Mouse (Mus musculus) kidney, embryonic 14.5 days (tissue): Measurements from ENCODE around the gene Inpp5a. TPM values are rescaled to one million over a fixed set of nuclear protein-coding genes. Genes with fewer than 3 reads are reported as not detected.

ENCODE experiments used
- ATAC-seq: fragments of 200-750 bp; cut with Nextera tagmentation; 2 replicates; pipeline ENCODE4 v1.8.0; 2017; ENCODE audit warnings: moderate number of reproducible peaks, mild to moderate bottlenecking, moderate TSS enrichment, moderate library complexity; ENCODE audit not compliant: low FRiP score, low TSS enrichment
- H3K27ac ChIP-seq: fragments of 300-500 bp; sonication (generic); 2 replicates; pipeline ENCODE4 v1.5.1; 2014; ENCODE audit warnings: low read depth, mild to moderate bottlenecking, low read length, moderate library complexity, mixed read lengths
- H3K27me3 ChIP-seq: fragments of 300-500 bp; sonication (generic); 2 replicates; pipeline ENCODE4 v1.6.1; 2014; ENCODE audit warnings: mild to moderate bottlenecking, low read length; ENCODE audit not compliant: control insufficient read depth, insufficient read depth
- H3K36me3 ChIP-seq: fragments of 300-500 bp; sonication (generic); 2 replicates; pipeline ENCODE4 v1.6.1; 2014; ENCODE audit warnings: low read length, mixed read lengths; ENCODE audit not compliant: control insufficient read depth, insufficient read depth
- H3K4me1 ChIP-seq: fragments of 300-500 bp; sonication (generic); 2 replicates; pipeline ENCODE4 v1.6.1; 2014; ENCODE audit warnings: low read length, mixed read lengths; ENCODE audit not compliant: control insufficient read depth, insufficient read depth
- H3K4me2 ChIP-seq: fragments of 300-500 bp; sonication (generic); replicated peaks from 2 replicates; pipeline ENCODE4 v1.6.1; 2014; ENCODE audit warnings: low read depth, mild to moderate bottlenecking, low read length
- H3K4me3 ChIP-seq: fragments of 300-500 bp; sonication (generic); 2 replicates; pipeline ENCODE4 v1.5.1; 2014; ENCODE audit warnings: mild to moderate bottlenecking, low read length
- H3K9ac ChIP-seq: fragments of 300-500 bp; sonication (generic); 2 replicates; pipeline ENCODE4 v1.6.1; 2014; ENCODE audit warnings: low read depth, mild to moderate bottlenecking, low read length, moderate library complexity
- H3K9me3 ChIP-seq: fragments of 300-500 bp; sonication (generic); 2 replicates; pipeline ENCODE4 v1.6.1; 2016; ENCODE audit warnings: low read length; ENCODE audit not compliant: control insufficient read depth
- WGBS: fragments of 180-500 bp; shearing (Covaris S2); extraction: QIAGEN DNeasy Blood & Tissue Kit; methylation state at CpG from one replicate; pipeline ENCODE4 v1.1.7; 2014; 5-methylcytosine and 5-hydroxymethylcytosine counted together
- polyA plus RNA-seq: library from polyadenylated mRNA; unstranded; fragments of >200 nt; fragmentation: Nextera tagmentation; extraction: Ambion mirVana; gene quantifications from 2 replicates; pipeline ENCODE4 v1.2.1, GENCODE M21; 2014

Gene Inpp5a
- polyA plus RNA-seq, 1 experiment from 2014 or later, result 26.1 TPM

- H3K9me3 ChIP-seq, result no peaks in the 10 kb centered on the region
- peaks cover 25% of the 10 kb centered on the region; the same call in 1 of the 2 replicates for H3K4me1 ChIP-seq
- ATAC-seq, result no peak
- H3K4me3 ChIP-seq, result no peak overlapping the region
- no peaks in the 10 kb centered on the region for H3K27me3 ChIP-seq
- H3K9ac ChIP-seq, result no peak overlapping the region
- H3K27ac ChIP-seq, result no peak overlapping the region
- no peak overlapping the region for H3K4me2 ChIP-seq
- no peaks in the 10 kb centered on the region for H3K36me3 ChIP-seq
- WGBS, result 78% methylated on average over 6 of the region's 6 CpGs
These were observed 51.3 kb downstream of the Inpp5a start for GRCm38 (mm10) chr7:139439922-139440895.

- peaks cover 25% of the 10 kb centered on the region; the same call in 1 of the 2 replicates for H3K4me1 ChIP-seq
- WGBS, result 25% methylated on average over 5 of the region's 5 CpGs
These were observed 52.1 kb downstream of the Inpp5a start for GRCm38 (mm10) chr7:139441022-139441421.

GRCm38 (mm10) chr7:139441761-139442211, 52.9 kb downstream of the Inpp5a start:
- H3K4me2 ChIP-seq, result no peak overlapping the region
- H3K27me3 ChIP-seq, result no peaks in the 10 kb centered on the region
- no peak; the same call in 1 of the 2 replicates for ATAC-seq
- no peaks in the 10 kb centered on the region for H3K36me3 ChIP-seq
- H3K4me1 ChIP-seq, result peaks cover 21% of the 10 kb centered on the region; the same call in 1 of the 2 replicates
- no peaks in the 10 kb centered on the region for H3K9me3 ChIP-seq
- 61% methylated on average over 10 of the region's 10 CpGs for WGBS
- H3K27ac ChIP-seq, result no peak overlapping the region
- H3K4me3 ChIP-seq, result no peak overlapping the region
- no peak overlapping the region for H3K9ac ChIP-seq

More at GRCm38 (mm10) chr7:139441022-139441421, 52.1 kb downstream of the Inpp5a start:
- H3K27ac ChIP-seq, result no peak overlapping the region
- peak overlapping the region; percentile 18; the same call in 1 of the 2 replicates for H3K9ac ChIP-seq
- no peak for ATAC-seq
- no peak overlapping the region for H3K4me3 ChIP-seq
- H3K4me2 ChIP-seq, result no peak overlapping the region
- H3K9me3 ChIP-seq, result no peaks in the 10 kb centered on the region
- no peaks in the 10 kb centered on the region for H3K27me3 ChIP-seq
- H3K36me3 ChIP-seq, result no peaks in the 10 kb centered on the region

- H3K27ac ChIP-seq, result no peak overlapping the region
- peaks cover 12% of the 10 kb centered on the region; the same call in 1 of the 2 replicates for H3K4me1 ChIP-seq
- H3K9ac ChIP-seq, result no peak overlapping the region
- H3K9me3 ChIP-seq, result no peaks in the 10 kb centered on the region
- no peak overlapping the region for H3K4me3 ChIP-seq
- H3K27me3 ChIP-seq, result no peaks in the 10 kb centered on the region
- H3K4me2 ChIP-seq, result no peak overlapping the region
- WGBS, result 75% methylated on average over 8 of the region's 8 CpGs
- H3K36me3 ChIP-seq, result no peaks in the 10 kb centered on the region
- no peak for ATAC-seq
These were observed 56.7 kb downstream of the Inpp5a start for GRCm38 (mm10) chr7:139445621-139446020.

- H3K36me3 ChIP-seq, result no peaks in the 10 kb centered on the region
- no peak for ATAC-seq
- WGBS, result 79% methylated on average over 3 of the region's 3 CpGs
These were observed 58.5 kb downstream of the Inpp5a start for GRCm38 (mm10) chr7:139447381-139447780.

GRCm38 (mm10) chr7:139450186-139450998, 61.5 kb downstream of the Inpp5a start:
- H3K9ac ChIP-seq, result no peak overlapping the region
- no peak overlapping the region for H3K27ac ChIP-seq
- no peaks in the 10 kb centered on the region for H3K4me1 ChIP-seq
- H3K27me3 ChIP-seq, result no peaks in the 10 kb centered on the region
- 85% methylated on average over 16 of the region's 16 CpGs for WGBS
- no peaks in the 10 kb centered on the region for H3K36me3 ChIP-seq
- H3K4me2 ChIP-seq, result no peak overlapping the region
- no peak overlapping the region for H3K4me3 ChIP-seq
- ATAC-seq, result no peak
- no peaks in the 10 kb centered on the region for H3K9me3 ChIP-seq

More at GRCm38 (mm10) chr7:139447381-139447780, 58.5 kb downstream of the Inpp5a start:
- H3K4me1 ChIP-seq, result no peaks in the 10 kb centered on the region
- no peak overlapping the region for H3K4me3 ChIP-seq
- H3K27me3 ChIP-seq, result no peaks in the 10 kb centered on the region
- no peak overlapping the region for H3K27ac ChIP-seq
- no peaks in the 10 kb centered on the region for H3K9me3 ChIP-seq
- no peak overlapping the region for H3K9ac ChIP-seq
- no peak overlapping the region for H3K4me2 ChIP-seq

- no peak for ATAC-seq
- no peak overlapping the region for H3K4me2 ChIP-seq
- no peak overlapping the region for H3K4me3 ChIP-seq
- WGBS, result 91% methylated on average over 5 of the region's 5 CpGs
- no peaks in the 10 kb centered on the region for H3K36me3 ChIP-seq
- H3K27me3 ChIP-seq, result no peaks in the 10 kb centered on the region
- H3K27ac ChIP-seq, result no peak overlapping the region
- no peaks in the 10 kb centered on the region for H3K9me3 ChIP-seq
- H3K9ac ChIP-seq, result no peak overlapping the region
- H3K4me1 ChIP-seq, result no peaks in the 10 kb centered on the region
These were observed 62.8 kb downstream of the Inpp5a start for GRCm38 (mm10) chr7:139451711-139452110.

- no peaks in the 10 kb centered on the region for H3K36me3 ChIP-seq
- H3K4me1 ChIP-seq, result no peaks in the 10 kb centered on the region
- H3K4me2 ChIP-seq, result no peak overlapping the region
- H3K27ac ChIP-seq, result no peak overlapping the region
- H3K9ac ChIP-seq, result no peak overlapping the region
- H3K4me3 ChIP-seq, result no peak overlapping the region
- no peak for ATAC-seq
- no peaks in the 10 kb centered on the region for H3K27me3 ChIP-seq
- no peaks in the 10 kb centered on the region for H3K9me3 ChIP-seq
- 41% methylated on average over 2 of the region's 2 CpGs for WGBS
These were observed 63.3 kb downstream of the Inpp5a start for GRCm38 (mm10) chr7:139452199-139452598.
